Mouse (Mus musculus): ENCODE data around the gene Mrps27. TPM values are rescaled to one million over a fixed set of nuclear protein-coding genes. Genes with fewer than 3 reads are reported as not detected.
A peak's percentile ranks its signal among the peaks of the same experiment; 100 is the strongest.

Gene Mrps27
- polyA plus RNA-seq, 1 experiment from 2014 or later: 79.9 TPM

- Histone ChIP-seq H3K27me3 (ENCODE audit: low read depth, poor library complexity, severe bottlenecking) (no peaks in the 10 kb centered on the region), H3K9me3 (replicated peaks) (no peaks in the 10 kb centered on the region), H3K27ac (replicated peaks) (no peak overlapping the region), H3K36me3 (peaks cover 39% of the 10 kb centered on the region), H3K4me3 (no peak overlapping the region), H3K4me1 (peaks cover 8% of the 10 kb centered on the region)
- no peak for DNase-seq (ENCODE audit: low spot score)
- WGBS: 91% methylated on average over 7 of the region's 7 CpGs
These were observed 11.3 kb downstream of the Mrps27 start for GRCm38 (mm10) chr13:99355861-99356260.

DNA sequence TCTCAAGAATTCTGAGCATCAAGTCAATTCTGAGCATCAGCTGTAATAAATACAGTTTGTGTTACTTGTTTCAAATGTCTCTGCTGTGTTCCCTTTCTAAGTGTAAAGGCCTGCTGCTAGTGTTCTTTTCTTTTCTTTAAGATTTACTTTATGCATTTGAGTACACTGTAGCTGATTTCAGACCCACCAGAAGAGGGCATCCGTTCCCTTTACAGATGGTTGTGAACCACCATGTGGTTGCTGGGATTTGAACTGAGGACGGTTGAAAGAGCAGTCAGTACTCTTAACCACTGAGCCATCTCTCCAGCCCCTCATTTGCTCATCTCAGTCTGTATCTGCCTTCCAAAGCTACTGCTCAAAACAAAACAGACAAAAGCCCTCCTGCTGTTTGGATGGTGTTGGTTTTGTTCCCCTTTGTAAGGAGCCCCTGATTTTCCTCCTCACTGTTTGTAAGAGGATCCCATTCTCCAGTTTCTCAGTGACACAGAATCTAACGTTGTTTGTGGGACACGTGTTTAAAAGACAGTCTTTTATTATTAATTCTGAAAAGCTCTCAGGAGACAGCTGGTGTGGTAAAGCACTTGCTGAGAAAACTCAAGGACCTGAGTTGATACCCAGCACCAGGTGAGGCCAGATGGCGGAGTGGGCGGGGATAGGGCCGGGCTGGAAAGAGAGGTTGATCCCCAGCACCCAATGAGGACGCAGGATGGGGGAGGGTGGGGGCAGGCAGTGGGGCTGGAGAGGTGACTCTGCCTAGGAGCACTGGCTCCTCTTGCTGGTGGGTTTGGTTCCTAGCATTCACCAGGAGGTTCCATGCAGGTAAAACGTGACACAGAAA is 12.1 kb downstream of the Mrps27 start:
- H3K4me1 ChIP-seq: peaks cover 8% of the 10 kb centered on the region
- H3K27ac ChIP-seq (replicated peaks): no peak overlapping the region
- H3K4me3 ChIP-seq: no peak overlapping the region
- 30% methylated on average over 9 of the region's 9 CpGs for WGBS
- H3K27me3 ChIP-seq (ENCODE audit: low read depth, poor library complexity, severe bottlenecking): no peaks in the 10 kb centered on the region
- H3K9me3 ChIP-seq (replicated peaks): no peaks in the 10 kb centered on the region
- H3K36me3 ChIP-seq: peaks cover 35% of the 10 kb centered on the region
- DNase-seq (ENCODE audit: low spot score): no peak

DNA sequence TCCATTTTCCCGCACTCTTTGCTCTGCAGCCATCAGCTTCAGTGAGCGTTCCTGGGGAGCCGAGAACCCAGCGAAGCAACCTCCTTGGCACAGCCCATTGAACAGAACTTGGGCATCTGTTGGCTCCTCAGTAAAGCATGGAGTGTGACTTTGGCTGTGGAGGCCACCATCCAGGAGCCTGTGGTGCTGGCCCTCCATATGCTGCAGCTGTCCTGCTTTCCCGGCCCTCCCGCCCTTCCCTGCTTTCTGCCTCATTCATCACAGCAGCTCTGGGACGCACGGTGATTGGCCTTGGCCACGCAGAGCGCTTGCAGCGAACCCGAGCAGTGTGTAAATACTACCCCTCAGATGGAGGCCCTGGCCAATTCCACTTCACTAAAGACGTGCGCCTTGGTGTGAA is 14.3 kb downstream of the Mrps27 start:
- H3K4me3 ChIP-seq: no peak overlapping the region
- WGBS: 89% methylated on average over 14 of the region's 14 CpGs
- H3K9me3 ChIP-seq (replicated peaks): no peaks in the 10 kb centered on the region
- DNase-seq (ENCODE audit: low spot score): no peak
- no peak overlapping the region for H3K27ac ChIP-seq (replicated peaks)
- H3K27me3 ChIP-seq (ENCODE audit: low read depth, poor library complexity, severe bottlenecking): no peaks in the 10 kb centered on the region
- peaks cover 5% of the 10 kb centered on the region; the same call in 1 of the 2 replicates for H3K4me1 ChIP-seq
- H3K36me3 ChIP-seq: peaks cover 54% of the 10 kb centered on the region

GRCm38 (mm10) chr13:99363866-99364265 is 19.3 kb downstream of the Mrps27 start:
- Histone ChIP-seq H3K27me3 (ENCODE audit: low read depth, poor library complexity, severe bottlenecking) (no peaks in the 10 kb centered on the region), H3K4me3 (no peak overlapping the region), H3K4me1 (0 out of 2 replicates have a peak, but pooled peaks cover 3% of the 10 kb centered on the region), H3K27ac (replicated peaks) (no peak overlapping the region), H3K9me3 (replicated peaks) (no peaks in the 10 kb centered on the region), H3K36me3 (peaks cover 82% of the 10 kb centered on the region)
- no peak for DNase-seq (ENCODE audit: low spot score)
- WGBS: 64% methylated on average over 4 of the region's 4 CpGs

DNA sequence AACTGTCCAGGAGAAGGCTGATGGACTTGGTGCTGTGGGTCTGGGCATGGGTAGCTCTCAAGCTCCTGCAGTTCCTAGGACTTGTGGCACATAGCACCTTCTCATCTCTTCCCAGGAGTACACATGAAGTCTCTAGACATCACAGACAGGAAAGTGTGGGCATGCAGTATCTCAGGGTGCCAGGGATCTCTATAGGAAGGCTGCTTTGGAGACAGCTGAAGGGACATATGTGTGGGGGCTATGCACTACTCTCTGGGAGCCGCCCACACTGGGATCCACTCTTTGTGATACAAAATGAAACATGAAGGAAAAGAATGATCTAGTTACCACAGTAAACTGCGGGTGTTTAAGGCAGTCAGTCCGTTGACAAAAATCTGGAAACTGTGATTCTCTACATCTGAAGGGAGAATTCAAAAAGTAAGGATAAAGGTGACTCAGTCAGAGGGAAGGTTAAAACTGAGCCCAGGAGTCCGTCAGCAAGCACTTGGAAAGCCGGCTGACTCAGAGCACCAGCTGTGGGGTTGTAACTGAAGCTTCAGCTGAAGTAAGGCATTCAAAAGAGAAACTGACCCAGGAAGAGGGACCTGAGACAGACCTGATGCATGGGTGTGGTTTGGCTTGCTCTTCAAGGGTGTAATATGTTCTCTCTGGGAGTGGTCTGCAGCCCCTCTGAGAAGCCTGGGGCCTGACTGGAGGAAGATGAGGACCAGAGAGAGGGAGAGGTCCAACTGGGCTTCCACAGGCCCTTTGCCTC is 22.0 kb downstream of the Mrps27 start:
- no peak for DNase-seq (ENCODE audit: low spot score)
- Histone ChIP-seq H3K27me3 (ENCODE audit: low read depth, poor library complexity, severe bottlenecking) (no peaks in the 10 kb centered on the region), H3K27ac (replicated peaks) (no peak overlapping the region), H3K9me3 (replicated peaks) (no peaks in the 10 kb centered on the region), H3K4me1 (0 out of 2 replicates have a peak, but pooled peaks cover 3% of the 10 kb centered on the region), H3K4me3 (no peak overlapping the region), H3K36me3 (peaks cover 81% of the 10 kb centered on the region)
- 90% methylated on average over 5 of the region's 5 CpGs for WGBS

DNA sequence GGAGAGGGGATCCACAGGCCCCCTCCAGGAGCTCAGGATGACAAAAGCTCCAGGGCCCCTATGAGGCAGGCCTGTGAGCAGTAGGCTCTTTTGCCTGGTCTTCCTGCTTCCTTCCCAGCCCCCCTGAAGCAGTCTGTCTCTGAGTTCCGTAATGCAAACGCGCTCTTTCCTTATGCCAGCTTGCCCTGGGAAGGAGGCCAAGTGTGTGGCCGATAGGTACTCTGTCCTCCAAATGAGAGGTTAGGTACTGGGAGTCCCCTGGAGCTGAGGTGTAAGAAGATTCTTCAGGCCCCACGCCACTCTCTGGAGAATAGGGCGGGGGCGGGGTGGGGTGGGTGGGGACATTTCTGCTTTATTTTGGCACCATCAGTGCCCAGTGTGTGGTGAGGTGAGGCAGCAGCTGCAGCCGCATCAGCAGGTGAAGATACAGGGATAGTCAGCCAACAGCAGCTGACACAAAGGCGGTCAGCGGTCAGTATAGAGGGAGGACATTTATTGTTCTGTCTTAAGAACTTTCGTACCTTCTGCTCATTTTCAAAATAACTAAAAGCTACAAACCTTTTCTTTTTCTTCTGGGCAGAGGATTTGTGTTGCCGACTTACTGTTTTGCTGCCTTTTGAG is 23.1 kb downstream of the Mrps27 start:
- Histone ChIP-seq H3K36me3 (peaks cover 70% of the 10 kb centered on the region), H3K27me3 (ENCODE audit: low read depth, poor library complexity, severe bottlenecking) (no peaks in the 10 kb centered on the region), H3K27ac (replicated peaks) (no peak overlapping the region; the same call in 1 of the 2 replicates), H3K9me3 (replicated peaks) (no peaks in the 10 kb centered on the region), H3K4me3 (no peak overlapping the region), H3K4me1 (0 out of 2 replicates have a peak, but pooled peaks cover 3% of the 10 kb centered on the region)
- no peak for DNase-seq (ENCODE audit: low spot score)
- 90% methylated on average over 12 of the region's 12 CpGs for WGBS

DNA sequence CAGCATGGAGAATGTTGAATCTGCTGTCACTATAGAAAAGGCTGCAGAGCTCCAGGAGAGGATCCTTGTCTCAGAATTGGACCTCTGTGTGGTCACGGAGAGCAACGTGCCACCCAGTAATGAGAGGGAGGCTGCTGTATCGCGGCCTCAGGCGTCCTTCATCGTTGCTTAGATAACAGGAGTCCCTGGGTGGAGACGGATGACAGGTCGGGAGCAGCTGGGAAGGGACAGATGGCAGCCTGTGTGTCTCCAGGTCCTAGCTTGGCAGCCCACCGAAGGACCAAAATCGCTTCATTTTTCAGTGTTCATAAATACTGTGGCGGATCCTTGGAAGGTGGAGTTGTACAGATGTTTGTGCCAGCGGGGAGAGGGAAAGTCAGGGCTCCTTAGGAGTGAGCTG is 24.5 kb downstream of the Mrps27 start:
- no peak overlapping the region for H3K4me3 ChIP-seq
- DNase-seq (ENCODE audit: low spot score): no peak
- H3K27me3 ChIP-seq (ENCODE audit: low read depth, poor library complexity, severe bottlenecking): no peaks in the 10 kb centered on the region
- no peak overlapping the region for H3K27ac ChIP-seq (replicated peaks)
- peaks cover 58% of the 10 kb centered on the region for H3K36me3 ChIP-seq
- WGBS: 87% methylated on average over 12 of the region's 12 CpGs
- no peaks in the 10 kb centered on the region for H3K4me1 ChIP-seq
- no peaks in the 10 kb centered on the region for H3K9me3 ChIP-seq (replicated peaks)

GRCm38 (mm10) chr13:99371285-99371684 is 26.7 kb downstream of the Mrps27 start:
- Histone ChIP-seq H3K36me3 (peaks cover 36% of the 10 kb centered on the region), H3K27me3 (ENCODE audit: low read depth, poor library complexity, severe bottlenecking) (no peaks in the 10 kb centered on the region), H3K4me3 (no peak overlapping the region), H3K9me3 (replicated peaks) (no peaks in the 10 kb centered on the region), H3K4me1 (0 out of 2 replicates have a peak, but pooled peaks cover 3% of the 10 kb centered on the region), H3K27ac (replicated peaks) (no peak overlapping the region)
- DNase-seq (ENCODE audit: low spot score): no peak
- WGBS: 96% methylated on average over 5 of the region's 5 CpGs

DNA sequence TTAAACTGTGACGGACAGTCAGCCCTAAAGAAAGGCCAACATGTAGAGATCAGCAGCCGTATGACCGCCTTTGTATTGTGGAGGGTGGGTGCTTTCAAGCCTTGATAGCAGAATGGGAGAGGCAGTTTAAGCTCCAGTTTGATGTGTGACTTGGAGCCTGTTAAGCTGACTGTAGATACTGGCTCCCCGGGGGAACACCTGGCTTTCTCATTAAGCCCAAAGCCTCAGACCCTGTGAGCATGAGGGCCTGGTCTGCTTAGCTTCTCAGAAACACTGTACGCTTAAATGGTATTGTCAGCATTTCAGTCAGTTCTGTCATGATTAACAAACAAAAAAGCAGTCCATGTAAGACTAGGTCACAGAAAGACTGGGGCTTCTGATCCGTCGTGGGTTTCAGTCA is 29.1 kb downstream of the Mrps27 start:
- peaks cover 20% of the 10 kb centered on the region for H3K36me3 ChIP-seq
- no peaks in the 10 kb centered on the region for H3K9me3 ChIP-seq (replicated peaks)
- no peak for DNase-seq (ENCODE audit: low spot score)
- H3K4me3 ChIP-seq: no peak overlapping the region
- WGBS: 83% methylated on average over 7 of the region's 7 CpGs
- 0 out of 2 replicates have a peak, but pooled peaks cover 3% of the 10 kb centered on the region for H3K4me1 ChIP-seq
- no peak overlapping the region for H3K27ac ChIP-seq (replicated peaks)
- H3K27me3 ChIP-seq (ENCODE audit: low read depth, poor library complexity, severe bottlenecking): no peaks in the 10 kb centered on the region

DNA sequence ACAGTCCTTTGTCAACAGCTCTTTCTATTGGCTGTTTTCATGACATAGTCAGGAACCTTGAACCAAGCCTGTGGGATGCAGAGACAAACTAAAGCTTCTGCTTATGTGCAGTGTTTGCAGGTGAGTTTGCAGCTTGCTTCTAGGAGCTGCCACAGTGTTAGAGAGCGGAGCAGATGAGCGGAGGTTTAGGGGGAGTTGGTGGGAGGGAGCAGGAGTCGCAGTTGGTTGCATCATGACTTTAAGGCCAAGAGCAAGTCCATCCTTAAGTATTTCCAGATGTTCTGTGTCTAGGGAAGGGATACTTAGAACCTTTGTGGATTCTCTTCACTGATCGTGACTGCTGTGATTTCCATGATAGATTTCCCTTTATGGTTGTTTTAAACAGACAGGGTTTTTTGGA is 29.6 kb downstream of the Mrps27 start:
- Histone ChIP-seq H3K27ac (replicated peaks) (no peak overlapping the region), H3K4me3 (no peak overlapping the region), H3K9me3 (replicated peaks) (no peaks in the 10 kb centered on the region), H3K4me1 (0 out of 2 replicates have a peak, but pooled peaks cover 3% of the 10 kb centered on the region), H3K36me3 (peaks cover 17% of the 10 kb centered on the region), H3K27me3 (ENCODE audit: low read depth, poor library complexity, severe bottlenecking) (no peaks in the 10 kb centered on the region)
- 80% methylated on average over 4 of the region's 4 CpGs for WGBS
- no peak for DNase-seq (ENCODE audit: low spot score)

GRCm38 (mm10) chr13:99375550-99375949 is 31.0 kb downstream of the Mrps27 start:
- no peaks in the 10 kb centered on the region for H3K9me3 ChIP-seq (replicated peaks)
- WGBS: 43% methylated on average over 6 of the region's 6 CpGs
- H3K27me3 ChIP-seq (ENCODE audit: low read depth, poor library complexity, severe bottlenecking): no peaks in the 10 kb centered on the region
- no peak overlapping the region for H3K4me3 ChIP-seq
- DNase-seq (ENCODE audit: low spot score): peak; percentile 76
- H3K27ac ChIP-seq (replicated peaks): no peak overlapping the region
- 0 out of 2 replicates have a peak, but pooled peaks cover 3% of the 10 kb centered on the region for H3K4me1 ChIP-seq
- H3K36me3 ChIP-seq: peaks cover 19% of the 10 kb centered on the region

- Histone ChIP-seq H3K9me3 (replicated peaks) (no peaks in the 10 kb centered on the region), H3K4me3 (no peak overlapping the region), H3K27ac (replicated peaks) (no peak overlapping the region), H3K27me3 (ENCODE audit: low read depth, poor library complexity, severe bottlenecking) (no peaks in the 10 kb centered on the region), H3K4me1 (peaks cover 9% of the 10 kb centered on the region; the same call in 1 of the 2 replicates), H3K36me3 (peaks cover 27% of the 10 kb centered on the region)
- no peak for DNase-seq (ENCODE audit: low spot score)
- WGBS: 94% methylated on average over 6 of the region's 6 CpGs
These were observed 32.5 kb downstream of the Mrps27 start for GRCm38 (mm10) chr13:99377055-99377454.

Data from midbrain, embryonic 10.5 days (tissue).